Mouse (Mus musculus): ENCODE data around the gene Sall4.

GRCm38 (mm10) chr2:168721313-168721712 is 46.4 kb downstream of the Sall4 start:
- no peak for TF ChIP-seq FLI1 (IDR thresholded peaks at IDR 0.05; ENCODE audit: low read length)
- no peak for TF ChIP-seq GATA1 (IDR thresholded peaks at IDR 0.05; ENCODE audit: borderline replicate concordance, low read length)

Data from megakaryocyte, embryonic 14.5 days (primary cell).